Mouse (Mus musculus): ENCODE results near the gene Olfr458. TPM values are rescaled to one million over a fixed set of nuclear protein-coding genes. Genes with fewer than 3 reads are reported as not detected.

The Olfr458 gene
- polyA plus RNA-seq, 1 experiment: not detected

GRCm38 (mm10) chr6:42421439-42421838 lies 43.6 kb downstream of the Olfr458 start:
- H3K4me1 ChIP-seq (ENCODE audit: control insufficient read depth, insufficient read depth, low read length): no peaks in the 10 kb centered on the region; the same call in 1 of the 2 replicates
- WGBS: 7% methylated on average over 2 of the region's 2 CpGs
- TF ChIP-seq POLR2A (IDR thresholded peaks at IDR 0.05; ENCODE audit: borderline replicate concordance, control insufficient read depth, low read depth, low read length) (no peak), CTCF (IDR thresholded peaks at IDR 0.05; ENCODE audit: control insufficient read depth, insufficient read depth, low read length) (no peak)
- no peak overlapping the region for H3K27ac ChIP-seq (ENCODE audit: control insufficient read depth, insufficient read depth, low read depth, low read length, poor library complexity)
- no peak overlapping the region for H3K4me3 ChIP-seq (replicated peaks; ENCODE audit: control insufficient read depth, low read depth, low read length)

DNA sequence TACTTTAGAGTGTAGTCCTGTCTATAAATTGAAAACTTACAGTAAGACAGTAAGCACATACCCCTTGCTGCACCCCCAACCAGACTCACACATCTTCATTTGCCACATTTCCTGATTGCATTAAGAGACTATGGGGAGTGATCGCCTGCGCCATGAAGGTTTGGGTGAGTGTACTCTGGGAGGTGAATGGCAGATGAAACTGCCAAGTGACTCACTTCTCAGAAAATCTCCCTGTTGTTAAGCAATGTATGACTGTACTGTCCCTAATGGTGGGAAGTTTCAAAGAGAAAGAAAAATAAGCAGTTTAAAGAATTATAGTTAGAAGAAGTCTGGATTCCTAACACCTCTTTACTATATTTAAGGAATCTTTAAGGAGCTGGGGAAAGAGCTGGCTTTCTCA lies 45.6 kb downstream of the Olfr458 start:
- TF ChIP-seq POLR2A (IDR thresholded peaks at IDR 0.05; ENCODE audit: borderline replicate concordance, control insufficient read depth, low read depth, low read length) (no peak), CTCF (IDR thresholded peaks at IDR 0.05; ENCODE audit: control insufficient read depth, insufficient read depth, low read length) (no peak)
- 47% methylated on average over 2 of the region's 2 CpGs for WGBS
- no peaks in the 10 kb centered on the region; the same call in 1 of the 2 replicates for H3K4me1 ChIP-seq (ENCODE audit: control insufficient read depth, insufficient read depth, low read length)
- no peak overlapping the region for H3K27ac ChIP-seq (ENCODE audit: control insufficient read depth, insufficient read depth, low read depth, low read length, poor library complexity)
- no peak overlapping the region for H3K4me3 ChIP-seq (replicated peaks; ENCODE audit: control insufficient read depth, low read depth, low read length)

Other genes starting within 250 kb of the Olfr458 start
- gene Tas2r144, start 249.9 kb downstream of the Olfr458 start, polyA plus RNA-seq (2011; ENCODE audit: insufficient read depth, insufficient read length, low replicate concordance, missing spikeins): not detected in 2 replicates
- gene Gstk1, start 219.3 kb downstream of the Olfr458 start, polyA plus RNA-seq (2011; ENCODE audit: insufficient read depth, insufficient read length, low replicate concordance, missing spikeins): 1.3 and 8.3 TPM in 2 replicates
- gene Tmem139, start 203.2 kb downstream of the Olfr458 start, polyA plus RNA-seq (2011; ENCODE audit: insufficient read depth, insufficient read length, low replicate concordance, missing spikeins): not detected in 2 replicates
- 20.9 and 27.5 TPM in 2 replicates for gene Casp2, start 200.2 kb downstream of the Olfr458 start, polyA plus RNA-seq (2011; ENCODE audit: insufficient read depth, insufficient read length, low replicate concordance, missing spikeins)
- 2.1 and 4.2 TPM in 2 replicates for gene Clcn1, start 178.5 kb downstream of the Olfr458 start, polyA plus RNA-seq (2011; ENCODE audit: insufficient read depth, insufficient read length, low replicate concordance, missing spikeins)
- 0.85 TPM in 1 of 2 replicates, not detected in the other for gene Fam131b, start 140.6 kb downstream of the Olfr458 start, polyA plus RNA-seq (2011; ENCODE audit: insufficient read depth, insufficient read length, low replicate concordance, missing spikeins)
- gene Zyx, start 115.6 kb downstream of the Olfr458 start, polyA plus RNA-seq (2011; ENCODE audit: insufficient read depth, insufficient read length, low replicate concordance, missing spikeins): 90.3 and 169 TPM in 2 replicates
- gene Epha1, start 91.9 kb downstream of the Olfr458 start, polyA plus RNA-seq (2011; ENCODE audit: insufficient read depth, insufficient read length, low replicate concordance, missing spikeins): not detected in 2 replicates
- not detected in 2 replicates for gene Tas2r143, start 65.0 kb downstream of the Olfr458 start, polyA plus RNA-seq (2011; ENCODE audit: insufficient read depth, insufficient read length, low replicate concordance, missing spikeins)
- not detected in 2 replicates for gene Tas2r135, start 59.8 kb downstream of the Olfr458 start, polyA plus RNA-seq (2011; ENCODE audit: insufficient read depth, insufficient read length, low replicate concordance, missing spikeins)
- gene Tas2r126, start 30.7 kb downstream of the Olfr458 start, polyA plus RNA-seq (2011; ENCODE audit: insufficient read depth, insufficient read length, low replicate concordance, missing spikeins): not detected in 2 replicates
- not detected in 2 replicates for gene Olfr457, start 11.1 kb upstream of the Olfr458 start, polyA plus RNA-seq (2011; ENCODE audit: insufficient read depth, insufficient read length, low replicate concordance, missing spikeins)
- not detected in 2 replicates for gene Olfr456, start 22.0 kb upstream of the Olfr458 start, polyA plus RNA-seq (2011; ENCODE audit: insufficient read depth, insufficient read length, low replicate concordance, missing spikeins)
- gene Olfr455, start 82.4 kb upstream of the Olfr458 start, polyA plus RNA-seq (2011; ENCODE audit: insufficient read depth, insufficient read length, low replicate concordance, missing spikeins): not detected in 2 replicates
- not detected in 2 replicates for gene Tcaf3, start 132.5 kb upstream of the Olfr458 start, polyA plus RNA-seq (2011; ENCODE audit: insufficient read depth, insufficient read length, low replicate concordance, missing spikeins)
- gene Tcaf2, start 180.1 kb upstream of the Olfr458 start, polyA plus RNA-seq (2011; ENCODE audit: insufficient read depth, insufficient read length, low replicate concordance, missing spikeins): 1.00 TPM in 1 of 2 replicates, not detected in the other
- 0.36 and 1.2 TPM in 2 replicates for gene Tcaf1, start 244.9 kb upstream of the Olfr458 start, polyA plus RNA-seq (2011; ENCODE audit: insufficient read depth, insufficient read length, low replicate concordance, missing spikeins)

All from bone marrow, adult 2 months (tissue).